Mouse (Mus musculus) 3T3-L1 (cell line): ENCODE measurements at regions not wholly inside any gene's neighbourhood (a gene's known extent, or its start where the extent isn't known, plus 50 kb on each side); places are given as distances from the start of the nearest gene placed in this dataset.

Source experiments
- DNase-seq: peaks from one replicate; pipeline ENCODE4 v3.0.0-alpha.2; 2015; ENCODE audit warnings: low read depth, low spot score

- no peak for DNase-seq
These were observed 57.2 kb downstream of the Lao1 start for GRCm38 (mm10) chr4:119018573-119018972.

GRCm38 (mm10) chr4:119019013-119019781 is 57.8 kb downstream of the Lao1 start:
- DNase-seq, result no peak

GRCm38 (mm10) chr4:119022338-119022737 is 61.0 kb downstream of the Lao1 start:
- DNase-seq, result no peak

GRCm38 (mm10) chr4:119026237-119026861 is 65.0 kb downstream of the Lao1 start:
- no peak for DNase-seq

- peak; percentile 54 for DNase-seq
These were observed 66.9 kb downstream of the Lao1 start for GRCm38 (mm10) chr4:119028208-119028821.

- DNase-seq, result no peak
These were observed 67.7 kb downstream of the Lao1 start for GRCm38 (mm10) chr4:119029091-119029490.

GRCm38 (mm10) chr4:119029735-119030134 is 68.4 kb downstream of the Lao1 start:
- peak; percentile 62 for DNase-seq

- DNase-seq, result no peak
These were observed 69.5 kb downstream of the Lao1 start for GRCm38 (mm10) chr4:119030865-119031264.

- DNase-seq, result no peak
These were observed 71.6 kb downstream of the Lao1 start for GRCm38 (mm10) chr4:119033006-119033405.

GRCm38 (mm10) chr4:119036582-119036981 is 71.9 kb upstream of the Slc2a1 start:
- DNase-seq, result no peak

- no peak for DNase-seq
These were observed 68.5 kb upstream of the Slc2a1 start for GRCm38 (mm10) chr4:119040041-119040440.

GRCm38 (mm10) chr4:119041616-119042015 is 66.9 kb upstream of the Slc2a1 start:
- no peak for DNase-seq

GRCm38 (mm10) chr4:119044005-119044677 is 64.4 kb upstream of the Slc2a1 start:
- DNase-seq, result no peak

- no peak for DNase-seq
These were observed 63.7 kb upstream of the Slc2a1 start for GRCm38 (mm10) chr4:119044836-119045235.

- DNase-seq, result no peak
These were observed 57.6 kb upstream of the Slc2a1 start for GRCm38 (mm10) chr4:119050867-119051353.

- DNase-seq, result no peak
These were observed 56.0 kb upstream of the Slc2a1 start for GRCm38 (mm10) chr4:119052537-119052936.

- no peak for DNase-seq
These were observed 55.3 kb upstream of the Slc2a1 start for GRCm38 (mm10) chr4:119053241-119053640.

- no peak for DNase-seq
These were observed 54.8 kb upstream of the Slc2a1 start for GRCm38 (mm10) chr4:119053680-119054079.

- DNase-seq, result no peak
These were observed 54.4 kb upstream of the Slc2a1 start for GRCm38 (mm10) chr4:119054129-119054528.

- DNase-seq, result no peak
These were observed 51.3 kb upstream of the Slc2a1 start for GRCm38 (mm10) chr4:119057191-119057590.

GRCm38 (mm10) chr4:119057826-119058225 is 50.7 kb upstream of the Slc2a1 start:
- DNase-seq, result no peak
